Mouse (Mus musculus) ES-E14 (cell line): Measurements from ENCODE around the gene Map3k1. TPM values are rescaled to one million over a fixed set of nuclear protein-coding genes. Genes with fewer than 3 reads are reported as not detected.
A peak's percentile ranks its signal among the peaks of the same experiment; 100 is the strongest.

Source experiments
- DNase-seq: peaks from one replicate; pipeline ENCODE4 v3.0.0-alpha.2; 2013; ENCODE audit warnings: low read depth, low spot score
- H3K27ac ChIP-seq: 2 replicates; pipeline ENCODE4 v1.5.1; 2012; ENCODE audit warnings: low read depth, mild to moderate bottlenecking, low read length, moderate library complexity, mixed read lengths; ENCODE audit not compliant: poor library complexity, insufficient read depth, severe bottlenecking
- H3K36me3 ChIP-seq: 2 replicates; pipeline ENCODE4 v1.6.1; 2012; ENCODE audit warnings: mild to moderate bottlenecking, low read length, moderate library complexity, mixed read lengths; ENCODE audit not compliant: control insufficient read depth, poor library complexity, insufficient read depth, severe bottlenecking
- H3K4me1 ChIP-seq, 2 experiments: fragments of 150-350 bp in 1 of 2; sonication (generic) in 1 of 2; 2 replicates each; pipeline ENCODE4 v1.6.1; 2012; ENCODE audit warnings: low read length in 2 of 2, mild to moderate bottlenecking in 1 of 2, mixed read lengths in 1 of 2; ENCODE audit not compliant: control insufficient read depth in 2 of 2, insufficient read depth in 2 of 2, poor library complexity in 1 of 2
- H3K4me3 ChIP-seq, 2 experiments: fragments of 150-350 bp in 1 of 2; sonication (generic) in 1 of 2; 2 replicates each; pipeline ENCODE4 v1.5.1; 2012; ENCODE audit warnings: low read length in 2 of 2, low read depth in 1 of 2, mild to moderate bottlenecking in 1 of 2, mixed read lengths in 1 of 2; ENCODE audit not compliant: insufficient read depth in 1 of 2, poor library complexity in 1 of 2, severe bottlenecking in 1 of 2
- H3K9ac ChIP-seq: 2 replicates; pipeline ENCODE4 v1.6.1; 2012; ENCODE audit warnings: low read depth, mild to moderate bottlenecking, low read length, mixed read lengths; ENCODE audit not compliant: poor library complexity, insufficient read depth, severe bottlenecking
- H3K9me3 ChIP-seq: fragments of 150-350 bp; sonication (generic); 2 replicates; pipeline ENCODE4 v1.6.1; 2012; ENCODE audit warnings: low read depth, mild to moderate bottlenecking, low read length; ENCODE audit not compliant: control insufficient read depth, insufficient read depth
- CHD2 ChIP-seq: IDR thresholded peaks from 2 replicates; pipeline ENCODE4 v1.6.1; 2014; ENCODE audit warnings: mild to moderate bottlenecking, low read depth, low read length, inconsistent platforms
- HCFC1 ChIP-seq: IDR thresholded peaks from 2 replicates; pipeline ENCODE4 v1.6.1; 2012; ENCODE audit warnings: low read length, inconsistent platforms, borderline replicate concordance; ENCODE audit not compliant: insufficient read depth
- MAFK ChIP-seq: IDR thresholded peaks from 2 replicates; pipeline ENCODE4 v1.6.1; 2014; ENCODE audit warnings: mild to moderate bottlenecking, low read depth, low read length, inconsistent platforms; ENCODE audit not compliant: insufficient read depth
- ZC3H11A ChIP-seq: IDR thresholded peaks from 2 replicates; pipeline ENCODE4 v1.6.1; 2012; ENCODE audit warnings: low read depth, mild to moderate bottlenecking, inconsistent platforms, low read length, borderline replicate concordance
- ZNF384 ChIP-seq: IDR thresholded peaks from 2 replicates; pipeline ENCODE4 v1.6.1; 2012; ENCODE audit warnings: low read depth, low read length, inconsistent platforms
- in situ Hi-C, 2 experiments: fragments of 600-800 bp; cut with MboI; formaldehyde crosslinking; loops; one replicate each; pipeline ENCODE4 v1.15.1; 2025; ENCODE audit warnings: low sequenced_read_pairs in 2 of 2, inconsistent platforms in 1 of 2; ENCODE audit not compliant: unreplicated experiment in 2 of 2
- total RNA-seq: library from RNA; depleted of rRNA; stranded (reverse); fragments of 300-350 nt; gene quantifications from 2 replicates; pipeline ENCODE4 v1.2.3, GENCODE M21; 2012

Map3k1 gene
- total RNA-seq, 1 experiment = 17.1 TPM

DNA sequence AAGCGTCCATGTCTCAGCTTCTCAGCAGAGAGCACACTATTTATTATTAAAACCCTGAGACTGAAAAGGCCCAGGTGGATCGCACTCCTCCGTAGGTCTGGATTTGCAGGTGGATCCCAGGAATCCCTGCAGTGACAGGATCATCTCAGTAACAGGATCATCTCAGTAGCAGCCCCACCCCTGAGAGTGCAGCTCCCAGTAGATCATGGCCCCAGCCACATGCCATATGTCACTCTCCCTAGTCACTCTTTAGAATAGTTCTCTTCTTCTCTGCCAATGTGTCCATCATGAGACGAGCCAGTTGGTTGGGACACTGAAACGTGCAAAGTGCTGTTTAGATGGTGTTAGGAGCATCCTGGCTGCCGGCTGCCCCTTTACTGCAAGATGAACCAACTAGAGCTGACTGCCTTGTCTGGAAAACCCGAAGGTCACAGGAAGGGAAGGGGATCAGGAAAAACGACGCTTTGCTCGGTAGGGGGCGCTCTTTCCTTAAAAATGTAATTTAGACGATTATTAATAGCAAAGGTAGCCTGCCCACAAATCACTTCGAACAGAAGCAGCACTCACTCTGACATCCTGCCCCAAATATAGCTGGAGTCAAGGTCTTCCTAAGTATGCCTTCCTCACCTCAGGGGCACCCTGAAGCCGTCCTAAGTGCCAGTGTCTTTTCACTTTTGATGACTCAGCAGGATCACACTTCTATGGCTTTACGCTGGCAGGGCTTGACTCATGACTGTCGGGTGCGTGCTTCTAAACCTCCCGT, 20.8 kb downstream of the Map3k1 start:
- Histone ChIP-seq H3K27ac (no peak overlapping the region), H3K4me1 (peaks cover 0 to 24% of the 10 kb centered on the region in 2 experiments; a peak in 2 of 4 replicates), H3K4me3 (no peak overlapping the region)

DNA sequence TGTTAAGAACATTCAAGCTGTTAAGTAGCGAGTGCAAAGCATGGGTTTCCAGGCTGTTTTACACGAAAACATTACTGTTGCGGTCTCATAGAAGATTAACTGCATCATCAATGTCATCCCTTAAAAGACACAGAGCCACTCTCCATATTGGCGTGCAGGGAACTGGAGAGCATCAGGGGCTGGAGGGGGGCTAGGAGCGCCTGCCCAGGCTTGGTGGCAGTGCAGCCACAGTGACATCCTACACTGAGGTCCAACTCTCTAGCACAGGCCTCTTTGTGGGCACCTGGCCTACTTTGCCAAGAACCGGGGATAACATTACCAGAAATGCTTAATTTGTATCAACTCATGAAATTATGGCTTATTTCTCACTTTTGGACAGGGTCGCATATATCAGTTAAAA, 22.2 kb downstream of the Map3k1 start:
- Histone ChIP-seq H3K9ac (no peak overlapping the region), H3K27ac (no peak overlapping the region), H3K4me1 (peaks cover 0 to 18% of the 10 kb centered on the region in 2 experiments; a peak in 2 of 4 replicates), H3K36me3 (peaks cover 3% of the 10 kb centered on the region; the same call in 1 of the 2 replicates), H3K9me3 (no peaks in the 10 kb centered on the region), H3K4me3 (no peak overlapping the region)
- no peak for DNase-seq
- TF ChIP-seq ZNF384 = no peak
- TF ChIP-seq HCFC1 = no peak
- TF ChIP-seq CHD2 = no peak
- TF ChIP-seq MAFK = no peak
- no peak for TF ChIP-seq ZC3H11A
- in situ Hi-C loops = loop anchor here (5.0 to 25.0 kb wide), 3 partner anchors 471 to 751 kb away; no protein-coding TSS in a partner anchor

More for the DNA sequence above, 20.8 kb downstream of the Map3k1 start:
- in situ Hi-C loops = loop anchor here (5.0 to 25.0 kb wide), 3 partner anchors 469 to 749 kb away; no protein-coding TSS in a partner anchor
- Histone ChIP-seq H3K36me3 (peaks cover 3% of the 10 kb centered on the region; the same call in 1 of the 2 replicates), H3K9me3 (no peaks in the 10 kb centered on the region), H3K9ac (no peak overlapping the region)
- peak; percentile 68 for DNase-seq
- TF ChIP-seq CHD2 (no peak), MAFK (peak; percentile 99), ZNF384 (no peak), ZC3H11A (peak; percentile 71; the same call in 1 of the 2 replicates), HCFC1 (no peak)

DNA sequence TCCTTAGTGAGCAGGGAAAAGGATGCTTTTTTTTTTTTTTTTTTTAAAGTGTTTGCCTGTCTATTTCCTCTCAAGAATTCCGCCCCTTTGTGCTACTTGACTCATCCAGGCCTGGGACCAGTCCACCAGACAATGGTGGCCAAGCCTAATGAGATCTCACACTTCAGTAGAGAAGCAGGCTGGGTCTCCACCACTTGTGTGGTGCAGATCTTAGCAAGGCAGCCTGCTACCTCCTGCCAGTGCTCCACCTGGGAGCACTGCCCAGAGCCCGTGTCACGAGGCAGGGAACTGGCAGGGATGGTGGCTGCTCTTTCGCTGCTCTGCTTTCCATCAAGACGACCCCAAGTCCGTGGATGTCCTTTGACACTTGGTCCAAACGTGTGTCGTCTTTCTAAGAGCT, 25.3 kb downstream of the Map3k1 start:
- H3K36me3 ChIP-seq = peaks cover 3% of the 10 kb centered on the region; the same call in 1 of the 2 replicates
- H3K9me3 ChIP-seq = no peaks in the 10 kb centered on the region
- no peak overlapping the region for H3K4me3 ChIP-seq
- peaks cover 0 to 10% of the 10 kb centered on the region in 2 experiments; a peak in 1 of 4 replicates for H3K4me1 ChIP-seq
- in situ Hi-C loops = loop anchor here (10.0 to 25.0 kb wide), 2 partner anchors 481 to 754 kb away; no protein-coding TSS in a partner anchor
- TF ChIP-seq MAFK (no peak), CHD2 (no peak), ZC3H11A (no peak), ZNF384 (no peak), HCFC1 (no peak)
- H3K27ac ChIP-seq = no peak overlapping the region
- H3K9ac ChIP-seq = no peak overlapping the region
- DNase-seq = no peak

DNA sequence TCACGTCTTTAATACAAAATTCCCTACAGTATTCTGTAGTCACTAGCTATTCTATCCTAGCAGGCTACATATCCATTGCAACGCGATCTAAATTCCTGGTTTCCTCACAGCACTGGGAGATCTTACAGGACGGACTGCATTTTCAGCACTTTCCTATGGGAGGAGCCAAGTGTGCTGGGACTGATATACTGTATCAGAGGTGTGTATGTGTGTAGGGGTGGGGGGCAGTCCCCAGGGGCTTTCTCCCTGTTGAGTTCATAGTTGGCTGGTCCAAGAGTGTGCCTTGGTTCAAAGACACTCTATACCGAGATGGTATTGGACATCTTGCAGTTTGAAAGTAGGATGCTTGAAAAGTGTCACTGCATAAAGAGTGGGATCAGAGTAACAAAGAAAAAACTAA, 29.3 kb downstream of the Map3k1 start:
- in situ Hi-C loops = loop anchor here in 1 of 2 experiments (25.0 kb wide), 1 partner anchor 758 kb away; no protein-coding TSS in a partner anchor
- no peak overlapping the region for H3K9ac ChIP-seq

More for the DNA sequence above, 29.3 kb downstream of the Map3k1 start:
- H3K4me3 ChIP-seq = no peak overlapping the region
- DNase-seq = no peak
- no peaks in the 10 kb centered on the region; a peak in 1 of 4 replicates for H3K4me1 ChIP-seq
- TF ChIP-seq ZC3H11A = no peak
- TF ChIP-seq HCFC1 = no peak
- no peak for TF ChIP-seq MAFK
- TF ChIP-seq CHD2 = no peak
- TF ChIP-seq ZNF384 = no peak
- H3K36me3 ChIP-seq = no peaks in the 10 kb centered on the region; the same call in 1 of the 2 replicates
- no peaks in the 10 kb centered on the region for H3K9me3 ChIP-seq
- H3K27ac ChIP-seq = no peak overlapping the region
